Mouse (Mus musculus) adrenal gland, postnatal 25 days (tissue): ENCODE data around the gene Ccr7. TPM values are rescaled to one million over a fixed set of nuclear protein-coding genes. Genes with fewer than 3 reads are reported as not detected.

Experiments used
- DNase-seq: peaks from one replicate; pipeline ENCODE4 v3.0.0; 2021; ENCODE audit warnings: mixed read lengths
- total RNA-seq: library from RNA; stranded (reverse); gene quantifications from 2 replicates; pipeline ENCODE4 v1.2.3, GENCODE M21; 2021

Gene Ccr7
- total RNA-seq, 1 experiment from 2014 or later, result 0.21 TPM

DNA sequence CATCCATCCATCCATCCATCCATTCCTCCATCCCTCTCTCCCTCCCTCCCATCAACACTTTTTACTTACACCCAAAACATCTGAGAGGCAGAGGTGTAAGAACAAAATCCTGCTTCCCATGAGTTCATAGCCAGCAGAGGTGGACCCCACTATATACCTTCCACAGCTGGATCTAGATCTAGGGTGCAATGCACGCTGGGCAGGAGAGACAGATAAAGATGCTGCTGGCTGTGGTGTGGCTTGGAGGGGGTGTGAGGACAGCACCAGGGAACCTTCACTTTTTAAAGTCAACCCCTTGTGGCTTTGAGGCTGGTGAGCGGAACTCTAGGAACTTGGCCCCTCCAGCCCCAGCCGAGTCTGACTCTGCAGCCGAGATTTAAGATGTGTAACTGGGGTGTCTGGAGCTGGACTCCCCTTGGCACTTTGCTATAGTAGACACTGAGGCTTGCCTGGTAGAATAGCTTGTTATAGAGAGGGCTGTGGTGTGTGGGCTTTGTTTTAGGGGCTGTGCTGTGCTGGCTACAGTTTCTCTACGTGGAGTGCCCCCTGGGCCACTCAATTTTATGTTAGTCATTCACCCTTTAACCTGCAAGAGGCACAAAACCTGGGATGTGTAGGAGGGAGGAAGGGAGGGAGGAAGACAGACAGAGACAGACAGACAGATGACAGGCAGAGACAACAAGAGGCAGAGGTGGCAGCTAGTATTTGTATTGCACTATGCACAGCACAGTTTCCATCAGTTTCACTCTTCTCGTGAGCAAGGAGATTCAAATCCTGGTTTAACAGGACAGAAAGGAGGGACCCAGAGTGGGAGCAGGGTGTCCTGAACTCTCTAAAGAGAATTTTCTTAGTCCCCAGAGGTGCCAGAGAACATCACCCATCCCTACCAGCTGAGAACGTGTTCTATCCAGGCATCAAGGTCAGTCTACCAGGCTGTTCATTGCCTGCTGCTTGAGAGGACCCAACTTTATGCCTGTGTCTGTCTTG lies 817 bp downstream of the Ccr7 start:
- no peak for DNase-seq

DNA sequence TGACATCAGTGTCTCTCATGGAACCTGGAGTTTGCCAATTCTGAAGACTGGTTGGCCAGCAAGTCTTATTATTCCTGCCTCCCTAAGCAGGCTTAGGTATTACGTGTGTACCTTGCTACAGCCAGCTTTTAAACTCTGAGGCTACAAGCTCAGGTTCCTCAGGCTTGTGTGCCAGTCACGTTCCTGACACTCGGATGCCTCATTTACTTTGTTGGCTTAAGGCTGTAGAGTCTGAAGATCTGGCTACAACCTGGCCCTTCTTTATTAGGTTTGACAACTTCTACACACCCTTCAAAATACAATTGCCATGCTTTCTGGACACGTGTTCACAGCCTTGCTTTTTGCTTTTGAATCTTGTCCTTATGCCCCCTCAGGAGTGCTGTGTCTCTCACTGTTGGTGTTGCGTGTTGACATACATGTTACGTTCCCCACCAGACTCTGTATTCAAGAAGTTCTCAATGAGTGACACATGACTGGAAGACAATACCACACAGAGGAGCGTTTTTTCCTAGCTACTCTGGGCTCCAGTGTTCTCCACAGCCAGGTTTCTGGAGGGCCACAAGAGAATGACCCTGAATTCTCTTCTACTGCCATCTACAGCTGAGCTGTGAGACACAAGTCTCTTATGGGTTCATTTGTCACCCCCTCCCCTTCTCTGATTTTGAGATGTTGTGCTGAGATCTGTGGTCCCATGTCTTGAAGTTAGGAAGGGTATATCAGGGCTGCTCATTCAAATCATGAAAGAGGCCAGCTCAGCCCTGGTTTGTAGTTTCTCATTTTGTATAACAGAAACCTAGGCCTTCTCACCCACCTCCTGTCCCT lies 2.3 kb downstream of the Ccr7 start:
- DNase-seq, result no peak

DNA sequence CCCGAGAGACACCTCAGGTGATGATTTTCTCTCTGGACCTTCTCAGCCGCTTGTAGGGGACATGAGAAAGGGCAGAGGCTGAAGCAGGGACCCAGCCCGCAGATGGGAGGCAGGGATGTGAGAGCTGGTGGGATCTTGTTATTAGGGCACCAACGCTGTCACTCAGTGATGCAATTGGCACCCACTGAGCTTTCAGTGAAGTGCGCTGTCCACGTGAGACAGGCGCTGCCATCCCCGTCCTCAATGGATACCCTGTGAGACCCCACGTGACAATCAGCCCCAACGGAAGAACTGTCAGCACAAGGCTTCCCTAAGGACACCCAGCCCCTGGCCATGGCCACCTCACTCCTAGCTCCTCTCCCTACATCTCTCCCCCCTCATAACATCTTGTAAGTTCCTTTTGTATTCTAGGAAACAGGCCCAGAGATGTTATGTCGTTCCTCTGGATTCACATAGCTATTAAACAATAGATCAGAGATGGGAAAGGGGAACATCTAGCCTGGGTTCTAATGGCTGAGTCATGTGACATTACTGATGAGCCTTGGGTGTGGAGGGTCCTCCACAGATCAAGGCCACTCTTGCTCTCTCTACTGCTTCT lies 3.4 kb downstream of the Ccr7 start:
- DNase-seq, result no peak

DNA sequence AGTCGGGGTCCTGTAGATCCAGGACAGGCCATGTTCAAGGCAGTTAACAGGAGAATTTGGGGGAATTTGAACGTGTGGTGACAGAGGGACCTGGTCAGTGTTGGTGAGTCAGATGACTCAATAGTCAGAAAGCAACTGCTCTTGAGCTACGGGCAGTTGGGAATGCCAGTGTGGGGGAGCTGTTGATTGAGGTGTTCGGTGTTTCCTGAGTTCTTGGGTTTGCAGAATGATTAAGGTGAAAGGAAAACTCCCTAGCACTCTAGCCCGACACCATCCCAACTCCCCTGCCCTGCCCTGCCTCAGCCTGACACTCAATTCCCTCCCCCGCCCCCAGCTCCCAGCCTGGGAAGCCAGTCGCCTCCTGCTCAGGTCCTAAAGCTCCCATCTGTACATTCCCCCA lies 4.0 kb downstream of the Ccr7 start:
- DNase-seq, result no peak

DNA sequence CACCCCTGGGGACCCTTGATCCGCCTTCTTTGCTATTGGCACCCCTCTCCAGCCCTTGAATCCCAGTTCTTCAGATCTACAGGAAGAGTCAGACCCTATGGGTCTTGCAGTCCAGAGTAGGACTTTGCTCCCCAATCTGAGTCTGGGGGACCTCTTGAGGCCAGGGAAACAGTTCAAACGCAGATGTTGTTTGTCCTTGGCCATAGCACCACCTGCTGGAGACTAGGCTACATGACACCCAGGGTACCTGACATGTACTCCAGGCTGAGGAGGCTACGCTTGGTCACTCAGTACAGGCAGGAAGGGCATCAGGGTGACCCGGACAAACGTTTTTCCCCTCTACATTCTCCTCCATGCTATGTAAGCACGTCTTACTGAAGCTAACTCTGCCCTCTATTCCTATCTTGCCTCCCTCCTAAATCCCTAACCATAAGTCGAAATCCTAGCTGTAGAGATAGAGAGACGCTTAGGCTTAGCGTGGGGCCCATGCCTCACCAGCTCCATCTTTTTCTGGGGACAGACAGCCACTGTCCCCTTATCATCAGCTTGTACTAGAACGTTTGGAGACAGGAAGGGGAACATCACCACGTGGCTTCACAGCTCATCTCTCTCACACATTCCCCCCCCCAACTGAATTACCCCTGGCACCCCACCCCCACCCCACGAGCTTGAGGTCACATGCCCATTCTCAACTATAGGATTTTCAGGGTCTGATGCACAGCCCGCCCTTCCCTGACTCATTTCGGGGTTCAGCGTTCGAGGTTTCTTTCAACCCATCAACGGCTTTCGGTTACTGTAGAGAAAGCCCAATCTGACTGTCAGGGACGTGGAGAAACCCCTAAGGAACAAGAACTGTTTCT lies 4.7 kb downstream of the Ccr7 start:
- peak; percentile 76 for DNase-seq

DNA sequence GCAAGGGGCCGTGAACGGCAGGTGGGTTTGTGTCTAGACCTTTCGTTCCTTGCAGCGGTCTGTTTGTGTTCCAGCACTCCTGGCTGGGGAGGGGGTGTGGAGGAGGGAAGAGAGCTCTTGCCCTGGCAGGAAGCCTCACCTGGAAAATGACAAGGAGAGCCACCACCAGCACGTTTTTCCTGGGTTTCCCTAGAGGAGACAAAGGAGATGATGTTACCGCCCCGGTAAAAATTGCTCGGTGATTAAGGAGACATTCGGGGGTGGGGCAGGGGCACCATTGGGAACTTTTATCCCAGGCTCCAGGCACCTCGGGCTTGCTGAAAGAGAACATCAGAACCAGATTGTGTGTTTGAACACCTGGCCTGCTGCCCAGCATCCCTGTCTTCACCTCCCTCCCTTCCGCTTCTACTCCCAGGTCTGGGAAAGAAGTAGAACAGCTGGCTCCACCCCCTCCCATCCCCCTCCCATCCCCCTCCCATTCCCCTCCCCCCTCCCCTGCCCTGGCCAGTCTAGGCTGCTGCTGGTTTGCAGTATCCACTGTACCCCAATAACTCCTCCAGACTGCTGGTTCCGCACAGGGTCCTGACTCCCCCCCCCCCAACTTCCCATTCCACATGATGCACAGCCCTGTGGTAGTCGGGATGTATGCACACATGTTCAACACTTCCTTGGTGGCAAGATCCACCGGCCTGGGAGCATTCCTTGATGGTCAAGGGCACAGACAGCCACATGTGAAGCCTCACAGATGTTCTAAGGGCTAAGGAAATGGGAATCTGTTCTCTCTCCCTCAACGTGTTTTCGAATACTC lies 5.8 kb downstream of the Ccr7 start:
- no peak for DNase-seq

DNA sequence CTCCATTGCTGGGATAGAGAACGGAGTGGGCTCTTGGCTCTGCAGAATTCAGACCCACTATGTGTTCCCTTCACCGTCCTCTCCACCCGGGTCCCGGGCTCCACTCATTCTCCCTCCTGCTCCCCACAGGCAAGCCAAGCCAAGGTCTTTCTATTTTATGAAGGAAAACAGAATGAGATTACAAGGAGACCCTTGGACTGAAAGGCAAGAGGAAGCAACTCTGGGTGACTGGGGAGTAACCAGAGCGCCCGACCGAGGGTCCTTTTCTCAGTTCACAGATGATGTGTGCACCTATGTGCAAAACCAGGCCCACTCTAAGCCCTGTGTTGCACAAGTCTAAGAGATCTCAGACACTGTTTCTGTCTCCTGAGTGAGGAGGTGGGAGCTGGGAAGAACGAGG lies 6.5 kb downstream of the Ccr7 start:
- no peak for DNase-seq

DNA sequence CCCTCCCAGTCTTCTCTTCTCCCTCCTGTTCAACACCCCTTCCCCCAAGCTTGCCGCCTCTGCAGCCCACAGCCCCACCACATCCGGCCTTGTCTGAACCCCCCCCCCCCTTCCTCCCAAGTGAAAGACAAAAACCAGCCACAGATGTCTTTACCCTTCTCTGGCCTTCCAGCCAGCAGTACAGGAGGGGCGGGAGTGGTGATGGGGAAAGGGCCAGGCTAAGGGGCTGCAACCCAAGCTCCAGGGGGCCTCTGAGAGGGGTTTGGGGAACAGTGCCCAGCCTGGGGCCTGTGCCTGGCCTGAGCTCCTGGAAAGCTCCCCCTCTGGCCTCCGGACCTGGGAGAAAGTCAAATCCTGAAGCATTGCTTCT lies 7.0 kb downstream of the Ccr7 start:
- DNase-seq, result no peak

DNA sequence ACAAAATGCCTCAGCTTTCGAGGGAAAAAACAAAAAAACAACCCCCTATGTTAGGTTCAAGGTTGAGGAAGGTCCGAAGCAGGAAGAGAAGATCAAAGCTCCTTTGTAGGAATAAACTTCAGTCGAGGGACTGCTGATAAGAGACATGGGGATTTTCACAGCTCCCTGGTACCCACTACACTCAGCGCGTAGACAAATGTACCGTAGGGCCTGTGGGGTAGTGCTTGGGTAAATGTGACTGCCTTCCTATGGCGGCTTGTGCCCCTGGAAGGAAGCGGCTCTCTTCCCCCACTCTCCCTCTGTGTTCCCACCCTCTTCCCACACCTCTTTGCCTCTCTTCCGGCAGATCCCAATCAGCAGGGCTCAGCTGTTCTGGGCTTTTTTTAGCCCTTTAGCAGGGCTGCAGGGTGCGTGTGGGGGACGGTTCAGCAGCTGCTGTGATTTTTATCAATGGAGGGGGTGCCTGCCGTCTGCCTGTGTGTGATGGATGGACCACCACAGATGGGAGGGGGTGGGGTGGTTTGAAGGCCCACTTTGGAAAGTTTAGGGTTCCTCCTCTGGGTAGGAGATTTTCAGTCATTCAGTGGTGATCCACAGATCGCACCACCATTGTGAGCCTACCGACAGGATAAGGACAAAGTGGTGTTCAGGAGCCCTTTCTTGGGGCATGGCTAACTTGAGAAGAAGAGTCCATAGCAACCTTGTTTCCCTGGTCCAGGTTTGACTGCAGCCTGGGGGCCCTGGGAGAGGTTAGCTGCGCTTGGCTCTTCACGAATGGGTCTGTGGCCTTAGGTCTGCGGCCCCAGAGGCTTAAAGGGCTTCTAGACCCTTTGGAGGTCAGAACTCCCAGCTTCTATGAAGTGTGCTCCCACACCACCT lies 7.6 kb downstream of the Ccr7 start:
- no peak for DNase-seq

DNA sequence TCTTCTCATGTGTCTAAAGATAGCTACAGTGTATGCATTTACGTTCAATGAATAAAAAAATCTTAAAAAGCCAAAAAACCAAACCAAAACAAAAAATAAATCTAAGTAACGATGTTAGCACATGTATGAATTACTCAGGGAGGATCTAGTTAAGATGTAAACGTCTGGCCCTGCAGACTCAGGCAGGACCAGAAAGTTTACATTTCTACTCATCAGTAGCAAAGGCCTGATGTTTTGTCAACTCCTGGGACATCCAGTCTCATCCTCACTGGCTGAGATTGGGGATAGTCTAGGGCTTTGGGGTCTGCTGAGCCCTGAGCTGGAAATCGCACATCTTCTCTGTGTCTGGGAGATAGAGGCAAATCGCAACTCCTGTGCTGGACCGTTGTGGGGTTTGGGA lies 8.3 kb downstream of the Ccr7 start:
- no peak for DNase-seq

DNA sequence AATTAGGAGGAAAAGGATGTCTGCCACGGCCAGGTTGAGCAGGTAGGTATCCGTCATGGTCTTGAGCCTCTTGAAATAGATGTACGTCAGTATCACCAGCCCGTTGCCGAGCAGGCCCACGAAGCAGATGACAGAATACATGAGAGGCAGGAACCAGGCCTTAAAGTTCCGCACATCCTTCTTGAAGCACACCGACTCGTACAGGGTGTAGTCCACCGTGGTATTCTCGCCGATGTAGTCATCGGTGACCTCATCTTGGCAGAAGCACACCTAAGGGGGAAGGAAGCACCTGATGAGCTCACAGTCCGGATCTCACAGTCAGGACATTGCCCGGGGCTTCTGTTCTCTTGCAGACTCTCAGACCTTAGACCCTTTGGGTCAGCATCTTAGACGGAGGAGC lies 9.1 kb downstream of the Ccr7 start:
- no peak for DNase-seq

DNA sequence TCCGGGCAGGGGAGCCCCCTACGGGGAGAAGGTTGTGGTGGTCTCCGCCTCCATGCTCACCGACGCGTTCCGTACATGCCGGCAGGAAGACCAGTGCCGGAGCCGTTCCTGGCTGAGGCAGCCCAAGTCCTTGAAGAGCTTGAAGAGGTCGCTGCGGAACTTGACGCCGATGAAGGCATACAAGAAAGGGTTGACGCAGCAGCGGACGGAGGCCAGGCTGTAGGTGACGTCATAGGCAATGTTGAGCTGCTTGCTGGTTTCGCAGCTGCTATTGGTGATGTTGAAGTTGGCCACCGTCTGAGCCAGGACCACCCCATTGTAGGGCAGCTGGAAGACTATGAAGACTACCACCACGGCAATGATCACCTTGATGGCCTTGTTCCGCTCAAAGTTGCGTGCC lies 9.9 kb downstream of the Ccr7 start:
- no peak for DNase-seq

DNA sequence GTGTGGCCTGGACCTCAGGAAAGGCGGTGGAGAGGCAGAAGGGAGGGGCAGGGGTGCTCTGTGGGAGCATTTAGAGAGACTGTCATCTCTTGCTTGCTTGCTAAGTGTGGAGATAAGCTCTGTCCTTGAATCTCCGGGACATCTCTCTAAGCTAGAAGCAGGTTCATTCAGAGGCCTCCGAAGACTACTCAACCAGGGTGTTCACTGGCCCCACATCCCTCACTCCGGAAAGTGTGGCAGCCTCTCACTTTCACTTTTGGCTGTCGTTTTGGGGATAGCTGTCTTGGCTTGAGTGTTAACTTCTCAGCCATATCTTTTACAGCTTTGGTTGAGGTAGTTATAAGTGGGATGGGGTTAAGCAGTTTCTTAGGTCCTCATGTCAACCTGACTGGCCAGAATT lies 10.4 kb downstream of the Ccr7 start:
- DNase-seq, result no peak

DNA sequence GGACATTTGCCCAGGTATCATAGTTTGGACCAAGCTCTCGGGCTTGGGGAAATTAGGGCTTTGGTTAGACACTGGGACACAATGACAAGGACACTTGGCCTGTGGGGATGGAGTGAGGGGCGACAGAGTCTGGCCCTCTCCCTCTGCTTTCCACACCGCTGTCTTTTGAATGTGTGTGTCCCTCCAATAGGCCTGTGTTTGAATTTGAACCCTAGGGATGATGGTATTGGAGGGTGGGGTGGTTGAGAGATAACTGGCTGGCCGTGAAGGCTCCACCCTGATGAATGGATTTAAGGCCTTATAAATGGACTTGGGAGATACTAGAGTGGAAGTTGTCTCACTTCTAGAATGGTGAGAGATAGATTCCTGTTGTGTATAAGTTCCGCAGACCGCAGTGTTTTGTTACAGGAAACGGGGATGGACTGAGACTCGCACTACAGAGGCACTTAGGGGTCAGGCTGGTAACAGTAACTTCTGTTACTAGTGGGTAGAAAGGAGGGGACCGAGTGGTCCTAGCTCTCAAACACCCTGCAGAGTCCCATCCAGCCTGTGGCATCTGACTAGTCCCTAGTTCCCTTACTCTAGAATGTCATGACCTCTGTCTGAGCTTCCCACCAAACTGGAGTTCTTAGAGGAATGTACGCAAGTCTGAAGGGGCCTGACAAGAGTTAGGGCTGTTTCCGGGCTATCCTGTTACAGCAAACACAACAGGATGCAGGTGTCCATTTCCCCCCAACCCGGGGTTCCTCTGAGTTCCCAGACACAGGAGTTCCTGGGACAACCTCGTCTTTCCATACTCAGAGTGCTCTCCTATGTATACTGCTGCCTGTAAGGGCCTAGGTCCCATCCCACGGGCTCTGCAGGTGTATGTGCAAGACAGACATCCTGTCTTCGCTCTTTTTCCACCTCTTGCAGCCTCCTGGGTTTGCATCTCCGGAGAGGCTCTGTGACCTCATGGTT lies 11.5 kb downstream of the Ccr7 start:
- DNase-seq, result no peak

DNA sequence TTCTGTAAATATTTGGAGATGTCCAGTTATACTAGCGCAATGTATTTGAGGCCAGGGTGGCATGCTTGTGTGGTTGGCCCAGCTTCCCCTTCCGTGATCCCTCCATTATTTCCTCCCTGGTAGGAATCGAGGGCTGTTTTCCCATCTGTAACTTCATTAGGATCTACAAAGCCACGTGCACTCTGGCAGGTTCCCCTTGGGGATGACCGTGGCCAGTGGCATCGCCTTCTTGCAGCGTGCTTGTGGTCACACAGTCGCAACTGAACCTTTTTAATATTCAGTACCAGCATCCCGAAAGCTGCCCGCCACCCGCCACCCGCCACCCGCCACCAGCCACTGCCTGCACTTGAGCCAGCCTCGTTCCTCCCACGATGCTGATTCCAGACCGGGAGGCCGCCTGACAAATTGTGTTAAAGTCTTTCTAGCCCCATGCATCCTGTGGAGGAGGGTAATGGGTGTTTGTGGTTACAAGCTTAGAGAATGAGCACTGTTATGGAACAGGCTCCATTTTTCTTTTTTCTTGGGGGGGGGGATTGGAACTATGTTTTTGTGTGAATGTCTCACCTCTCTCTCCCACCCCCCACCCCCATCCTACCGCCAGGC lies 12.3 kb downstream of the Ccr7 start:
- no peak for DNase-seq

DNA sequence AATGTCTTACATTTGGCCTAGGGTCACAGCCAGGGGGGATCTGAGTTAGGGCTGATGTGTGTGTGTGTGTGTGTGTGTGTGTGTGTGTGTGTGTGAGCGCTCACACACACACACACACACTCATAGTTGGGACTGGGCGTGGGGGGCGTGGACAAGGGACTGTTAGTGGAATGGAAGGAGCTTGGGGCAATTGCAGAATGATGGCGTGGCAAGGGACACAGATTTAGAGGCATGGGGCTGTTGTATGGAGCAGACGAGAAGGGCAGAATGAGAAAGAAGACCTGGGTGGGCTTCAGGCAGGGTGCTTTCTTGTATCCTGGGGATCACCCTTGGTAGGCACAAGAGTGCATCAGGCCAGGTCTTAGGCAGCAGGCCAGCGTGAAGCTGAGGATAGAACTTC lies 12.8 kb downstream of the Ccr7 start:
- no peak for DNase-seq

DNA sequence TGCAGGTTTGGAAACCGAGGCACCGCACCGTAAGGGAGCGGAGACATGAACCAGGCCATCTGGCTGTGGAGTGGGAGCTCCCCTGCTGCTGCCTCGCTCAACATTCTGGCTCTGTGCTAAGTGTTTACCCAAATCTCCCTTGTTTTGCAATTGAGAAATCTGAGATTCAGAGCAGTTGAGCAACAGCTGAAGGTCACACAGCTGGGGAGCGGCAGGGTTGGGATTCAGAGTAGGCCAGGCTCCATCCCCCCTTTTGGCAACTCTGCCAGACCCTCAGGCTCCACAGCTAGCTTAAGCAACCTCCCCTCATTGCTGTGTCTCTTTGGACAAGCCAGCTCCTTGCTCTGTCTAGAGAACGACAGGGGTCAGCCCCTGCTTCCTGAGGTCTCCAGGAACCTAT lies 13.3 kb downstream of the Ccr7 start:
- DNase-seq, result peak; percentile 58

DNA sequence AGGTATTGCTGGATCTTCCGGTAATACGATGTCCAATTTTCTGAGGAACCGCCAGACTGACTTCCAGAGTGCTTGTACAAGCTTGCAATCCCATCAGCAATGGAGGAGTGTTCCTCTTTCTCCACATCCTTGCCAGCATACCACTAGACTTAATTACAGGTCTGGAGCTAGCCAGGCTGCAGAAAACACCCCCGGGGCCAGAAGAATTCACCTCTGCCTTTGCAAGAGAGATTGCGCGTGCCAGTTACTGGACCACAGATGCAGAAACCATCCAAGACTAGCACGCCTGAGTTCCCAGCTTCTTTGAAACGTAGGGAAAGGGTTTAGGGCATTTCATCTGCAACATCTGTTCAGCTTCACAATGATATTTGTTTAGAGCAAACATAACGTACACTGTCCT lies 15.9 kb downstream of the Ccr7 start:
- no peak for DNase-seq

DNA sequence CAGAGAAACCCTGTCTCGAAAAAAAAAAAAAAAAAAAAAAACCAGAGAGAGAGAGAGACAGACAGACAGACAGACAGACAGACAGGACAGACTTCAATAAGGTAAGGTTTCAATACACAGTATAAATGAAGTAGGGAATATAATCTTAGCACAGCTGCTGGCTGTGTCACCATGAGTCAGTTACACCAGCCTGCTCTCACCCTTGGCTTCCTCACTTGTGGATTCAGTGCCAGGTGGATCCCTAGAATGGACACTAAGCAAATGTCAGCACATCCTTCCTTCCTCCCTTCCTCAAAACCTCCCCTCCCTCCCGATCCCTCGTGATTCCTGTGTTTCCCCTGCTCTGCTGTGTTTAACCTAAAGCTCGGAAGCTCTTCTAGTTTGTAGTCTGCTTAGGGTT lies 17.5 kb downstream of the Ccr7 start:
- no peak for DNase-seq
